Mouse (Mus musculus) adrenal gland (tissue): ENCODE data around the gene Ssbp4.

Experiments used
- intact Hi-C: fragments of 180-260 bp; cut with DNase I; formaldehyde crosslinking; loops from one replicate; pipeline ENCODE4 v1.15.1; 2025
- long read RNA-seq, 2 experiments: library from polyadenylated mRNA; unstranded; transcript quantifications; one replicate each; pipeline ENCODE4 v2.0.0; 2020; ENCODE audit warnings: borderline replicate concordance in 1 of 2; ENCODE audit not compliant: insufficient replicate concordance in 1 of 2

Ssbp4 gene
- long read RNA-seq, experiment 1, transcript Ssbp4-201 (17 exons, 1,475 nt), result major isoform, 16 of 42 reads
- long read RNA-seq, experiment 1, partial matches to known transcripts, result 4 of 42 reads
- long read RNA-seq, experiment 1, other reads (novel, unspliced or antisense), result 22 of 42 reads
- long read RNA-seq, experiment 2, transcript Ssbp4-201 (17 exons, 1,475 nt), result major isoform, 21 of 45 reads
- long read RNA-seq, experiment 2, partial matches to known transcripts, result 2 of 45 reads
- long read RNA-seq, experiment 2, other reads (novel, unspliced or antisense), result 22 of 45 reads

- intact Hi-C loops, result no loop called here
Observed at GRCm38 (mm10) chr8:70608749-70609367, at the start of gene Ssbp4. TSS of gene Ssbp4 (minus strand) at chr8:70608872.

- intact Hi-C loops, result loop anchor here (10.0 kb wide), 1 partner anchor 47 kb away; the partner anchor contains the start of gene Iqcn
Observed at GRCm38 (mm10) chr8:70657739-70658138, 49.1 kb upstream of the Ssbp4 start.

GRCm38 (mm10) chr8:70657214-70657613 is 48.5 kb upstream of the Ssbp4 start:
- intact Hi-C loops, result loop anchor here (10.0 kb wide), 1 partner anchor 48 kb away; the partner anchor contains the start of gene Iqcn

GRCm38 (mm10) chr8:70656193-70656790 is 47.6 kb upstream of the Ssbp4 start:
- intact Hi-C loops, result loop anchor here (10.0 kb wide), 1 partner anchor 49 kb away; the partner anchor contains the start of gene Iqcn

GRCm38 (mm10) chr8:70655469-70655868 is 46.8 kb upstream of the Ssbp4 start:
- intact Hi-C loops, result loop anchor here (10.0 kb wide), 1 partner anchor 49 kb away; the partner anchor contains the start of gene Iqcn

GRCm38 (mm10) chr8:70654121-70654520 is 45.4 kb upstream of the Ssbp4 start:
- intact Hi-C loops, result loop anchor here (5.0 to 10.0 kb wide), 2 partner anchors 37 to 51 kb away; partner anchors contain the start of genes Iqcn and Lrrc25

GRCm38 (mm10) chr8:70653226-70653625 is 44.6 kb upstream of the Ssbp4 start:
- intact Hi-C loops, result loop anchor here (2.0 to 10.0 kb wide), 3 partner anchors 22 to 52 kb away; partner anchors contain the start of genes Iqcn and Lrrc25

GRCm38 (mm10) chr8:70650351-70650750 is 41.7 kb upstream of the Ssbp4 start:
- intact Hi-C loops, result loop anchor here (5.0 to 10.0 kb wide), 2 partner anchors 33 to 54 kb away; partner anchors contain the start of genes Iqcn and Lrrc25

GRCm38 (mm10) chr8:70649324-70649723 is 40.7 kb upstream of the Ssbp4 start:
- intact Hi-C loops, result no loop called here

- intact Hi-C loops, result no loop called here
Observed at GRCm38 (mm10) chr8:70648921-70649320, 40.2 kb upstream of the Ssbp4 start.

GRCm38 (mm10) chr8:70648164-70648442 is 39.4 kb upstream of the Ssbp4 start:
- intact Hi-C loops, result no loop called here

GRCm38 (mm10) chr8:70647343-70648163 is 38.9 kb upstream of the Ssbp4 start:
- intact Hi-C loops, result no loop called here

- intact Hi-C loops, result no loop called here
Observed at GRCm38 (mm10) chr8:70646775-70647174, 38.1 kb upstream of the Ssbp4 start.

- intact Hi-C loops, result no loop called here
Observed at GRCm38 (mm10) chr8:70646369-70646768, 37.7 kb upstream of the Ssbp4 start.

GRCm38 (mm10) chr8:70645501-70646224 is 37.0 kb upstream of the Ssbp4 start:
- intact Hi-C loops, result no loop called here

- intact Hi-C loops, result no loop called here
Observed at GRCm38 (mm10) chr8:70644065-70644464, 35.4 kb upstream of the Ssbp4 start.

GRCm38 (mm10) chr8:70643019-70643418 is 34.3 kb upstream of the Ssbp4 start:
- intact Hi-C loops, result no loop called here

- intact Hi-C loops, result no loop called here
Observed at GRCm38 (mm10) chr8:70638752-70639151, 30.1 kb upstream of the Ssbp4 start.

- intact Hi-C loops, result no loop called here
Observed at GRCm38 (mm10) chr8:70636838-70637237, 28.2 kb upstream of the Ssbp4 start.

- intact Hi-C loops, result no loop called here
Observed at GRCm38 (mm10) chr8:70635527-70635926, 26.9 kb upstream of the Ssbp4 start.

GRCm38 (mm10) chr8:70634066-70634465 is 25.4 kb upstream of the Ssbp4 start:
- intact Hi-C loops, result no loop called here
